Mouse (Mus musculus) thymus, postnatal 14 days (tissue): ENCODE data around the gene Gm8897.
"Not testable (repeated sequence)": the region's sequence is repeated elsewhere in the genome, so short reads cannot be mapped to it uniquely, and the experiment has no call there.

ENCODE experiments used
- DNase-seq: peaks from one replicate; pipeline ENCODE4 v3.0.0; 2021

Gene Gm8897

DNA sequence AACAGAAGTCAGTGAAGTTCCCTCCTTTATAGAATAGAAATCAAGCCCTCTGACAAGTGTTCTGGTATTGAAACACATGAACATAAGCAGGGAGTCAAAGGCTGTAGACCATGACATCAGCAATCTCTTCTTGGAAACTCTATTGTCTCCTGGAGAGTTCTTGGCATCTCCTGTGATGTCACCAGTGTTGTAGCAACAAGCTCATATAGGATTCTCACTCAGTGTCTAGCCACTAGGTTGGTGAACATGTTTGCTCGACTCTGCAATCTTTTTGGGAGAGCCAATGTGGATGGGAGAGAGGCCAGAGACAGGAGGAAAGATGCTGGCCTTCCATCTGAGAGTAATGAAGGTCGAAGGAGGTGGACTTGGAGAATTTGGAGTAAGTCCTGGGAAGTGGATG lies at the start of gene Gm8897:
Gm8897 (plus strand) TSS at position 301 of the 400 bp plus-strand sequence.
- DNase-seq, result not testable (repeated sequence)

DNA sequence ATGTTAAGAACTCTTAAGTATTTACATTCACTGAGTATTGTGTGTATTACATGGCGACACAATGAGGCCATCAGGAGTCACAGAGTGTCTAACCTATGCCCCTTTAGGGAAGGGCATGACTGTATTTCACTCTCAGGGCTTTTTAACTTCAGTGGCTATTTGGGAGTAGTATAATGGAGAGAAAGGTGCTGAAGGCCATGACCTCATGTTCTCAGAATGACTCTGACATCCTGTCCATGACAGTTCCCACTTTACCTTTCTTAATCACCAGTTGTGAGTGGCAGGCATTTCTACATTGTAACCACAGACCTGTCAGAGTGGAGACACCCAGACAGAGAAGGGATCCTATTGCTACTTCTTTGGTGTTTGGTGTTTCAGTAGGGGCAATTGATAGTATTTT lies 473 bp downstream of the Gm8897 start:
- not testable (repeated sequence) for DNase-seq
